Mouse (Mus musculus) embryonic facial prominence, embryonic 15.5 days (tissue): ENCODE measurements around the gene Vangl2. TPM values are rescaled to one million over a fixed set of nuclear protein-coding genes. Genes with fewer than 3 reads are reported as not detected.

Source experiments
- ATAC-seq: fragments of 200-750 bp; cut with Nextera tagmentation; 2 replicates; pipeline ENCODE4 v1.8.0; 2017; ENCODE audit warnings: low read depth, moderate TSS enrichment; ENCODE audit not compliant: insufficient number of reproducible peaks, low FRiP score, low TSS enrichment
- H3K27ac ChIP-seq: fragments of 300-500 bp; sonication (generic); replicated peaks from 2 replicates; pipeline ENCODE4 v1.5.1; 2015; ENCODE audit warnings: mild to moderate bottlenecking, inconsistent platforms
- H3K27me3 ChIP-seq: fragments of 300-500 bp; sonication (generic); 2 replicates; pipeline ENCODE4 v1.6.1; 2015; ENCODE audit warnings: inconsistent platforms
- H3K36me3 ChIP-seq: fragments of 300-500 bp; sonication (generic); 2 replicates; pipeline ENCODE4 v1.6.1; 2015; ENCODE audit warnings: mild to moderate bottlenecking, inconsistent platforms
- H3K4me1 ChIP-seq: fragments of 300-500 bp; sonication (generic); 2 replicates; pipeline ENCODE4 v1.6.1; 2015; ENCODE audit warnings: inconsistent platforms
- H3K4me2 ChIP-seq: fragments of 300-500 bp; sonication (generic); replicated peaks from 2 replicates; pipeline ENCODE4 v1.6.1; 2015; ENCODE audit warnings: mild to moderate bottlenecking, inconsistent platforms
- H3K4me3 ChIP-seq: fragments of 300-500 bp; sonication (generic); replicated peaks from 2 replicates; pipeline ENCODE4 v1.5.1; 2015; ENCODE audit warnings: mild to moderate bottlenecking, inconsistent platforms
- H3K9ac ChIP-seq: fragments of 300-500 bp; sonication (generic); 2 replicates; pipeline ENCODE4 v1.6.1; 2015; ENCODE audit warnings: inconsistent platforms
- H3K9me3 ChIP-seq: fragments of 300-500 bp; sonication (generic); replicated peaks from 2 replicates; pipeline ENCODE4 v1.6.1; 2016; ENCODE audit warnings: inconsistent platforms
- WGBS: fragments of 180-500 bp; shearing (Covaris S2); methylation state at CpG from one replicate; pipeline ENCODE4 v1.1.7; 2015; 5-methylcytosine and 5-hydroxymethylcytosine counted together
- polyA plus RNA-seq: library from polyadenylated mRNA; unstranded; fragments of >200 nt; fragmentation: Nextera tagmentation; extraction: Ambion mirVana; gene quantifications from 2 replicates; pipeline ENCODE4 v1.2.1, GENCODE M21; 2015

Vangl2 gene
- polyA plus RNA-seq, 1 experiment from 2014 or later = 22.7 TPM

- H3K27ac ChIP-seq = no peak overlapping the region
- 89% methylated on average over 13 of the region's 13 CpGs for WGBS
- no peak overlapping the region for H3K9ac ChIP-seq
- no peaks in the 10 kb centered on the region for H3K27me3 ChIP-seq
- H3K9me3 ChIP-seq = no peaks in the 10 kb centered on the region
- peaks cover 14% of the 10 kb centered on the region for H3K36me3 ChIP-seq
- H3K4me3 ChIP-seq = no peak overlapping the region
- no peaks in the 10 kb centered on the region for H3K4me1 ChIP-seq
- no peak for ATAC-seq
- H3K4me2 ChIP-seq = no peak overlapping the region
These were observed 29.2 kb downstream of the Vangl2 start for GRCm38 (mm10) chr1:171998820-171999597.

GRCm38 (mm10) chr1:171996701-171997100 is 31.5 kb downstream of the Vangl2 start:
- no peaks in the 10 kb centered on the region for H3K4me1 ChIP-seq
- H3K36me3 ChIP-seq = no peaks in the 10 kb centered on the region
- H3K4me2 ChIP-seq = no peak overlapping the region
- no peaks in the 10 kb centered on the region for H3K9me3 ChIP-seq
- H3K4me3 ChIP-seq = no peak overlapping the region
- no peaks in the 10 kb centered on the region for H3K27me3 ChIP-seq
- no peak overlapping the region for H3K9ac ChIP-seq
- ATAC-seq = no peak
- WGBS = 74% methylated on average over 7 of the region's 7 CpGs
- H3K27ac ChIP-seq = no peak overlapping the region

- no peak overlapping the region for H3K9ac ChIP-seq
- H3K4me3 ChIP-seq = no peak overlapping the region
- ATAC-seq = no peak
- H3K27me3 ChIP-seq = no peaks in the 10 kb centered on the region
- H3K4me1 ChIP-seq = no peaks in the 10 kb centered on the region
- H3K27ac ChIP-seq = no peak overlapping the region
- no peak overlapping the region for H3K4me2 ChIP-seq
- H3K9me3 ChIP-seq = no peaks in the 10 kb centered on the region
- H3K36me3 ChIP-seq = no peaks in the 10 kb centered on the region
- WGBS = 69% methylated on average over 11 of the region's 11 CpGs
These were observed 33.1 kb downstream of the Vangl2 start for GRCm38 (mm10) chr1:171994918-171995715.

GRCm38 (mm10) chr1:171994501-171994900 is 33.7 kb downstream of the Vangl2 start:
- no peak for ATAC-seq
- H3K9ac ChIP-seq = no peak overlapping the region
- no peak overlapping the region for H3K27ac ChIP-seq
- 90% methylated on average over 2 of the region's 2 CpGs for WGBS
- H3K4me1 ChIP-seq = no peaks in the 10 kb centered on the region
- no peaks in the 10 kb centered on the region for H3K9me3 ChIP-seq
- no peak overlapping the region for H3K4me2 ChIP-seq
- H3K27me3 ChIP-seq = no peaks in the 10 kb centered on the region
- H3K4me3 ChIP-seq = no peak overlapping the region
- H3K36me3 ChIP-seq = no peaks in the 10 kb centered on the region

- no peaks in the 10 kb centered on the region for H3K4me1 ChIP-seq
- no peaks in the 10 kb centered on the region for H3K9me3 ChIP-seq
- 80% methylated on average over 4 of the region's 4 CpGs for WGBS
- no peak for ATAC-seq
- no peak overlapping the region for H3K9ac ChIP-seq
- H3K27ac ChIP-seq = no peak overlapping the region
- no peaks in the 10 kb centered on the region for H3K27me3 ChIP-seq
- no peak overlapping the region for H3K4me2 ChIP-seq
- H3K4me3 ChIP-seq = no peak overlapping the region
- no peaks in the 10 kb centered on the region for H3K36me3 ChIP-seq
These were observed 35.2 kb downstream of the Vangl2 start for GRCm38 (mm10) chr1:171992901-171993530.

GRCm38 (mm10) chr1:171991883-171992282 is 36.4 kb downstream of the Vangl2 start:
- H3K4me1 ChIP-seq = no peaks in the 10 kb centered on the region
- no peak overlapping the region for H3K4me3 ChIP-seq
- H3K27ac ChIP-seq = no peak overlapping the region
- H3K27me3 ChIP-seq = no peaks in the 10 kb centered on the region
- WGBS = 78% methylated on average over 2 of the region's 2 CpGs
- no peaks in the 10 kb centered on the region for H3K36me3 ChIP-seq
- no peaks in the 10 kb centered on the region for H3K9me3 ChIP-seq
- H3K9ac ChIP-seq = no peak overlapping the region
- ATAC-seq = no peak
- H3K4me2 ChIP-seq = no peak overlapping the region

GRCm38 (mm10) chr1:171984121-171984520 is 44.1 kb downstream of the Vangl2 start:
- no peak overlapping the region for H3K4me3 ChIP-seq
- ATAC-seq = no peak
- no peak overlapping the region for H3K27ac ChIP-seq
- WGBS = 100% methylated on average over 1 of the region's 1 CpGs
- no peaks in the 10 kb centered on the region for H3K27me3 ChIP-seq
- no peak overlapping the region for H3K9ac ChIP-seq
- H3K36me3 ChIP-seq = no peaks in the 10 kb centered on the region
- no peaks in the 10 kb centered on the region for H3K4me1 ChIP-seq
- H3K4me2 ChIP-seq = no peak overlapping the region
- H3K9me3 ChIP-seq = no peaks in the 10 kb centered on the region

GRCm38 (mm10) chr1:171983372-171984001 is 44.8 kb downstream of the Vangl2 start:
- Histone ChIP-seq H3K27me3 (no peaks in the 10 kb centered on the region), H3K4me3 (no peak overlapping the region), H3K9me3 (no peaks in the 10 kb centered on the region), H3K4me2 (no peak overlapping the region), H3K36me3 (no peaks in the 10 kb centered on the region), H3K4me1 (no peaks in the 10 kb centered on the region), H3K27ac (no peak overlapping the region), H3K9ac (no peak overlapping the region)
- WGBS = 70% methylated on average over 3 of the region's 3 CpGs
- no peak for ATAC-seq

GRCm38 (mm10) chr1:171982740-171983139 is 45.5 kb downstream of the Vangl2 start:
- H3K9ac ChIP-seq = no peak overlapping the region
- 70% methylated on average over 4 of the region's 4 CpGs for WGBS
- no peak overlapping the region for H3K27ac ChIP-seq
- H3K36me3 ChIP-seq = no peaks in the 10 kb centered on the region
- no peak overlapping the region for H3K4me2 ChIP-seq
- H3K27me3 ChIP-seq = no peaks in the 10 kb centered on the region
- ATAC-seq = no peak
- H3K9me3 ChIP-seq = no peaks in the 10 kb centered on the region
- H3K4me3 ChIP-seq = no peak overlapping the region
- no peaks in the 10 kb centered on the region for H3K4me1 ChIP-seq

- Histone ChIP-seq H3K36me3 (no peaks in the 10 kb centered on the region), H3K4me2 (no peak overlapping the region), H3K27me3 (no peaks in the 10 kb centered on the region), H3K27ac (no peak overlapping the region), H3K4me1 (no peaks in the 10 kb centered on the region), H3K9ac (no peak overlapping the region), H3K9me3 (no peaks in the 10 kb centered on the region), H3K4me3 (no peak overlapping the region)
- no peak for ATAC-seq
- WGBS = 69% methylated on average over 5 of the region's 5 CpGs
These were observed 46.1 kb downstream of the Vangl2 start for GRCm38 (mm10) chr1:171982170-171982569.
